Mouse (Mus musculus) neural tube, embryonic 15.5 days (tissue): ENCODE results near the gene 2310022A10Rik. TPM values are rescaled to one million over a fixed set of nuclear protein-coding genes. Genes with fewer than 3 reads are reported as not detected.

Source experiments
- ATAC-seq: fragments of 200-750 bp; cut with Nextera tagmentation; 2 replicates; pipeline ENCODE4 v1.8.0; 2017; ENCODE audit warnings: mild to moderate bottlenecking, moderate TSS enrichment, moderate library complexity; ENCODE audit not compliant: low FRiP score
- H3K27ac ChIP-seq: fragments of 300-500 bp; sonication (generic); replicated peaks from 2 replicates; pipeline ENCODE4 v1.5.1; 2015; ENCODE audit warnings: mild to moderate bottlenecking, inconsistent platforms
- H3K27me3 ChIP-seq: fragments of 300-500 bp; sonication (generic); replicated peaks from 2 replicates; pipeline ENCODE4 v1.6.1; 2015; ENCODE audit warnings: inconsistent platforms
- H3K36me3 ChIP-seq: fragments of 300-500 bp; sonication (generic); 2 replicates; pipeline ENCODE4 v1.6.1; 2015; ENCODE audit warnings: inconsistent platforms
- H3K4me1 ChIP-seq: fragments of 300-500 bp; sonication (generic); 2 replicates; pipeline ENCODE4 v1.6.1; 2015; ENCODE audit warnings: inconsistent platforms
- H3K4me2 ChIP-seq: fragments of 300-500 bp; sonication (generic); 2 replicates; pipeline ENCODE4 v1.6.1; 2015; ENCODE audit warnings: inconsistent platforms, mild to moderate bottlenecking, moderate library complexity
- H3K4me3 ChIP-seq: fragments of 300-500 bp; sonication (generic); replicated peaks from 2 replicates; pipeline ENCODE4 v1.5.1; 2015; ENCODE audit warnings: mild to moderate bottlenecking, inconsistent platforms
- H3K9ac ChIP-seq: fragments of 300-500 bp; sonication (generic); replicated peaks from 2 replicates; pipeline ENCODE4 v1.6.1; 2015; ENCODE audit warnings: mild to moderate bottlenecking, inconsistent platforms
- H3K9me3 ChIP-seq: fragments of 300-500 bp; sonication (generic); replicated peaks from 2 replicates; pipeline ENCODE4 v1.6.1; 2016; ENCODE audit warnings: inconsistent platforms
- WGBS: fragments of 180-500 bp; shearing (Covaris S2); methylation state at CpG from one replicate; pipeline ENCODE4 v1.1.7; 2015; ENCODE audit warnings: mixed read lengths; 5-methylcytosine and 5-hydroxymethylcytosine counted together
- polyA plus RNA-seq: library from polyadenylated mRNA; unstranded; fragments of >200 nt; fragmentation: Nextera tagmentation; extraction: Ambion mirVana; gene quantifications from 2 replicates; pipeline ENCODE4 v1.2.1, GENCODE M21; 2015

2310022A10Rik gene
- polyA plus RNA-seq, 1 experiment from 2014 or later: 32.6 TPM

GRCm38 (mm10) chr7:27592217-27592929 lies 39.3 kb downstream of the 2310022A10Rik start:
- Histone ChIP-seq H3K9ac (peak overlapping the region; percentile 84), H3K27ac (peak overlapping the region; percentile 100), H3K4me3 (peak overlapping the region; percentile 68), H3K9me3 (no peaks in the 10 kb centered on the region), H3K4me1 (peaks cover 34% of the 10 kb centered on the region), H3K36me3 (no peaks in the 10 kb centered on the region), H3K4me2 (peak overlapping the region; percentile 75), H3K27me3 (no peaks in the 10 kb centered on the region)
- peak; percentile 66 for ATAC-seq
- WGBS: 2% methylated on average over 17 of the region's 17 CpGs

- no peaks in the 10 kb centered on the region for H3K27me3 ChIP-seq
- H3K27ac ChIP-seq: peak overlapping the region; percentile 100
- no peak for ATAC-seq
- H3K36me3 ChIP-seq: no peaks in the 10 kb centered on the region
- H3K4me3 ChIP-seq: peak overlapping the region; percentile 68
- WGBS: 56% methylated on average over 12 of the region's 12 CpGs
- H3K9me3 ChIP-seq: no peaks in the 10 kb centered on the region
- H3K9ac ChIP-seq: peak overlapping the region; percentile 84
- peaks cover 36% of the 10 kb centered on the region for H3K4me1 ChIP-seq
- H3K4me2 ChIP-seq: peak overlapping the region; percentile 75
Measured at GRCm38 (mm10) chr7:27592934-27593645, 40.1 kb downstream of the 2310022A10Rik start.

DNA sequence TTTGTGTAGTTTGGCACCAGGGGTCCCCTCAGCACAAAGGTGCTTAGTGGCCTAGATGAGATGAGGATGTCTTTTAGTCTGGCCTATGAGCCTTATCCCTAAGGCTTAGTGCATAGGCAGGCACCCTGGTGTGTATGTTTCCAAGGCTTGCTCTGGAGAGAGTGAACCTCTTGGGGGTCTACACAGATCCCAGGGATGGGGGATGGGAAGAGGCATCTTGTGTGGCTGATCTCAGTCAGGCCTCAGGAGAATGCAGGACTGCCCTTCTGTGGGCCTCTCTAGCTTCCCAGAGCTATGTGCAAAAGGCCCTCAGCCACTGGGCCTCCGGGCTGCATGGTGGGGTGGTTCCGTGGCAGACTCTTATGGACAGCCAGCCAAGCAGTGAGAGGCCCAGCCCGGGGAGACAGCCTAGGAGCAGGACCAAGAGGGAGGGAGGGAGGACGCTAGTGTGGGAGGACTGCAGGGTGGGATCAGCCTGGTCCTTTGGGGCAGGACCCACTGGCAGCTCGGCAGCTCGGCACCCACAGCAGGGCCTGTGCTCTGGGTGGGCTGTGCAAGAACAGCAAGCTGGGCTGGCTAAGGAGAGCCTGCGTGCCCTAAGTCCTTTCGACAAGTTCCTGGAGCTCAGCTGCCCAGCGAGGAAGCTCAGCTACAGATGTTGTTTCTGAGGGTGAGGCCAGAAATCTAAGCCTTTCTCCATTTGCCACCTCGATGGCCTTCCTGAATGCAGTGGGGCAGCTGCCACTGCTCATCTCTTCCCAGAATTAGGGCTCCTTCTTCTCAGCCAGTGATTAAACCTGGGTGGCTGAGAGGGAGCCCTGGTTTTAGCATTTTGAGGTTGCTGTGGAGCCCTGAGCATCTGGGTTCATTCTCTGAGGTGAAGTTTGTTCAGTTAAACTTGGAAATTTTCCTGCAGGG lies 43.8 kb downstream of the 2310022A10Rik start:
- Histone ChIP-seq H3K36me3 (no peaks in the 10 kb centered on the region), H3K4me3 (no peak overlapping the region), H3K4me2 (peak overlapping the region; percentile 11; the same call in 1 of the 2 replicates), H3K4me1 (peaks cover 49% of the 10 kb centered on the region), H3K9me3 (no peaks in the 10 kb centered on the region), H3K27me3 (no peaks in the 10 kb centered on the region), H3K9ac (no peak overlapping the region), H3K27ac (peak overlapping the region; percentile 64)
- no peak for ATAC-seq
- 62% methylated on average over 10 of the region's 10 CpGs for WGBS

GRCm38 (mm10) chr7:27598053-27598452 lies 45.0 kb downstream of the 2310022A10Rik start:
- no peak for ATAC-seq
- Histone ChIP-seq H3K36me3 (no peaks in the 10 kb centered on the region), H3K4me3 (no peak overlapping the region), H3K4me1 (peaks cover 48% of the 10 kb centered on the region), H3K27ac (no peak overlapping the region), H3K4me2 (no peak overlapping the region), H3K27me3 (no peaks in the 10 kb centered on the region), H3K9ac (no peak overlapping the region), H3K9me3 (no peaks in the 10 kb centered on the region)
- WGBS: 83% methylated on average over 7 of the region's 7 CpGs

DNA sequence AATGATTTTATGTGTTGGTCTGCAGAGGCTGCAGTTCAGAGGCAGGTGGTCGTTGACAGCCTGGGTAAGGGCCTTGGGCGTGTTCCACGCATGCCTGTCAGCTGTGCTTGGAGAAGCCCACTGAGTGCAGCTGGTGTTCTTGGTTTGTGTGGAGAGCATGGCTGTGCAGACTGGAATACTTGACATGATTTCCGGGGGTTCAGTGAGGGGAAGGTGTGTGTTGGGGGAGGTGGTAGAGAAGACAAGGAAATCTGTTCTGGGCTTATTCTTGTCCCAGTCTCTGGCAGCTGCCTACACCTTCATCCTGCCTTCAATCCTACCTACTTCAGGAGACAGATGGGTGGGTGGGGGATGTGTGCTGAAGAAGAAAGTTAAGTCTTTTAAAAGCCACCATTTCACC lies 48.6 kb downstream of the 2310022A10Rik start:
- 57% methylated on average over 4 of the region's 4 CpGs for WGBS
- no peak overlapping the region for H3K9ac ChIP-seq
- no peak overlapping the region for H3K27ac ChIP-seq
- no peaks in the 10 kb centered on the region for H3K36me3 ChIP-seq
- no peak overlapping the region for H3K4me3 ChIP-seq
- no peak overlapping the region for H3K4me2 ChIP-seq
- no peaks in the 10 kb centered on the region for H3K27me3 ChIP-seq
- H3K9me3 ChIP-seq: no peaks in the 10 kb centered on the region
- H3K4me1 ChIP-seq: peaks cover 59% of the 10 kb centered on the region
- no peak for ATAC-seq

- peaks cover 59% of the 10 kb centered on the region for H3K4me1 ChIP-seq
- 92% methylated on average over 2 of the region's 2 CpGs for whole genome bisulfite sequencing
Measured at GRCm38 (mm10) chr7:27602161-27602560, 49.1 kb downstream of the 2310022A10Rik start.

GRCm38 (mm10) chr7:27602835-27603234 lies 49.8 kb downstream of the 2310022A10Rik start:
- H3K4me3 ChIP-seq: no peak overlapping the region
- ATAC-seq: no peak
- H3K9ac ChIP-seq: no peak overlapping the region
- 89% methylated on average over 7 of the region's 7 CpGs for WGBS
- no peak overlapping the region for H3K4me2 ChIP-seq
- H3K27me3 ChIP-seq: no peaks in the 10 kb centered on the region
- H3K9me3 ChIP-seq: no peaks in the 10 kb centered on the region
- no peaks in the 10 kb centered on the region for H3K36me3 ChIP-seq
- no peak overlapping the region for H3K27ac ChIP-seq
- peaks cover 61% of the 10 kb centered on the region for H3K4me1 ChIP-seq

More at GRCm38 (mm10) chr7:27602161-27602560, 49.1 kb downstream of the 2310022A10Rik start:
- Histone ChIP-seq H3K9me3 (no peaks in the 10 kb centered on the region), H3K27me3 (no peaks in the 10 kb centered on the region), H3K36me3 (no peaks in the 10 kb centered on the region), H3K4me2 (no peak overlapping the region), H3K9ac (no peak overlapping the region), H3K4me3 (no peak overlapping the region), H3K27ac (no peak overlapping the region)
- ATAC-seq: no peak

GRCm38 (mm10) chr7:27604661-27605348 lies 51.8 kb downstream of the 2310022A10Rik start:
- Histone ChIP-seq H3K4me1 (peaks cover 61% of the 10 kb centered on the region), H3K9me3 (no peaks in the 10 kb centered on the region), H3K36me3 (peaks cover 9% of the 10 kb centered on the region), H3K27me3 (no peaks in the 10 kb centered on the region), H3K4me2 (no peak overlapping the region), H3K9ac (0 out of 2 replicates have a peak overlapping the region, but pooled peaks have one; percentile 20), H3K4me3 (no peak overlapping the region), H3K27ac (peak overlapping the region; percentile 75)
- 36% methylated on average over 5 of the region's 5 CpGs for WGBS
- ATAC-seq: no peak

GRCm38 (mm10) chr7:27605499-27606285 lies 52.7 kb downstream of the 2310022A10Rik start:
- ATAC-seq: no peak
- Histone ChIP-seq H3K27ac (peak overlapping the region; percentile 75), H3K9me3 (no peaks in the 10 kb centered on the region), H3K36me3 (peaks cover 15% of the 10 kb centered on the region), H3K4me2 (no peak overlapping the region), H3K4me3 (no peak overlapping the region), H3K4me1 (peaks cover 61% of the 10 kb centered on the region), H3K9ac (0 out of 2 replicates have a peak overlapping the region, but pooled peaks have one; percentile 20), H3K27me3 (no peaks in the 10 kb centered on the region)
- WGBS: 76% methylated on average over 9 of the region's 9 CpGs

DNA sequence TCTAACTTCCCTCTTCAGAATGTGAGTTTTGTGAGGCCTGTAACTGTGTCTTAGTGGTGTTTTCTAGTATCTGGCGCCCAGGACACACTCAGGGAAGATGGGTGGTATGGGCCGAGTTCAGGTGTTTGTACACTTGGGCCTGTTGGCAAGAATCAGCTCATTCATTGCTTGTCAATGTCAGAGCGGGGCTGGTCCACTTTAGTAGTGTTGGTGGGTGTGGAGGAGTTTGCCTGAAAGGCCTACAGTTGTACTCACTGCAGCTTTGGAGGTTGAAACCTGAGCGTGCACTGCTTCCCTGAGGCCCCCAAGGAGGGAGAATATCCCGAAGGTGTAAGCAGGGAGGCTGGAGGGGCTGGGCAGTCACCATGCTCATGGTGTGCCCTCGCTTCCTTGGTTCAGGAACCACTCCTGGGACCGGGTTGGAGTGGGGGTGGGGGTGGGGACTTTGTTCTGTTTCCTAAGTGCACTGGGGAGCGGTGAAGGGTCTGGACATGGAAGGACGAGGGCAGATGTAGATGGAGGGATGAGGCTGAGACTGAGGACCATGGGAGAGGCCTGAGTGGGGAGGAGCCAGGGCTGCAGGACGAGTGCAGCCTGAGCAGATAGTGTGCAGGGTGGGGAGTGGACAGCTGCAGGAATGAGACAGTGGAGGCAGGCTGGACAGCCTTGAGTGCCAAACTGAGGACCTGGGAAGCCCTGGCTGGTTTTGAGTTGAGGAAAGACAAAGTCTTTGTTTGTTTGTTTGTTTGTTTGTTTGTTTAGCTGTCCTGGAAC lies 53.6 kb downstream of the 2310022A10Rik start:
- Histone ChIP-seq H3K4me3 (no peak overlapping the region), H3K27me3 (no peaks in the 10 kb centered on the region), H3K9ac (no peak overlapping the region), H3K27ac (peak overlapping the region; percentile 51; the same call in 1 of the 2 replicates), H3K36me3 (peaks cover 20% of the 10 kb centered on the region), H3K4me2 (no peak overlapping the region), H3K9me3 (no peaks in the 10 kb centered on the region), H3K4me1 (peaks cover 55% of the 10 kb centered on the region)
- ATAC-seq: no peak
- WGBS: 65% methylated on average over 10 of the region's 10 CpGs
